Mouse (Mus musculus): ENCODE measurements around the gene Scin. TPM values are rescaled to one million over a fixed set of nuclear protein-coding genes. Genes with fewer than 3 reads are reported as not detected.

The Scin gene
- polyA plus RNA-seq, 1 experiment from 2014 or later, result 7.7 TPM

- DNase-seq (ENCODE audit: low spot score), result no peak
Observed at GRCm38 (mm10) chr12:40109227-40109626, 24.8 kb downstream of the Scin start.

- no peak for DNase-seq (ENCODE audit: low spot score)
Observed at GRCm38 (mm10) chr12:40108143-40108542, 25.9 kb downstream of the Scin start.

GRCm38 (mm10) chr12:40106874-40107273 is 27.2 kb downstream of the Scin start:
- DNase-seq (ENCODE audit: low spot score), result no peak

GRCm38 (mm10) chr12:40104750-40105149 is 29.3 kb downstream of the Scin start:
- DNase-seq (ENCODE audit: low spot score), result no peak

GRCm38 (mm10) chr12:40102359-40102758 is 31.7 kb downstream of the Scin start:
- DNase-seq (ENCODE audit: low spot score), result no peak

- no peak for DNase-seq (ENCODE audit: low spot score)
Observed at GRCm38 (mm10) chr12:40099407-40099806, 34.6 kb downstream of the Scin start.

- DNase-seq (ENCODE audit: low spot score), result no peak
Observed at GRCm38 (mm10) chr12:40097449-40097848, 36.6 kb downstream of the Scin start.

GRCm38 (mm10) chr12:40097023-40097422 is 37.0 kb downstream of the Scin start:
- DNase-seq (ENCODE audit: low spot score), result no peak

- DNase-seq (ENCODE audit: low spot score), result no peak
Observed at GRCm38 (mm10) chr12:40096453-40096852, 37.6 kb downstream of the Scin start.

GRCm38 (mm10) chr12:40090017-40090416 is 44.0 kb downstream of the Scin start:
- peak; percentile 75 for DNase-seq (ENCODE audit: low spot score)

- DNase-seq (ENCODE audit: low spot score), result no peak
Observed at GRCm38 (mm10) chr12:40085731-40086322, 48.2 kb downstream of the Scin start.

- peak; percentile 58 for DNase-seq (ENCODE audit: low spot score)
Observed at GRCm38 (mm10) chr12:40082453-40083238, 51.4 kb downstream of the Scin start.

- no peak for DNase-seq (ENCODE audit: low spot score)
Observed at GRCm38 (mm10) chr12:40082048-40082447, 52.0 kb downstream of the Scin start.

- no peak for DNase-seq (ENCODE audit: low spot score)
Observed at GRCm38 (mm10) chr12:40073660-40074059, 60.4 kb downstream of the Scin start.

GRCm38 (mm10) chr12:40047024-40047423 is 87.0 kb downstream of the Scin start:
- DNase-seq (ENCODE audit: low spot score), result no peak

GRCm38 (mm10) chr12:40043816-40044585 is 90.0 kb downstream of the Scin start:
- DNase-seq (ENCODE audit: low spot score), result no peak

- DNase-seq (ENCODE audit: low spot score), result peak; percentile 72
Observed at GRCm38 (mm10) chr12:40040067-40040466, 94.0 kb downstream of the Scin start.

GRCm38 (mm10) chr12:40037876-40038463 is 96.1 kb downstream of the Scin start, which contains the start of gene Arl4a:
Gene Arl4a, minus strand, starts transcription at chr12:40038025.
- peak; percentile 92 for DNase-seq (ENCODE audit: low spot score)

GRCm38 (mm10) chr12:40037226-40037813 is 96.7 kb downstream of the Scin start:
- peak; percentile 98 for DNase-seq (ENCODE audit: low spot score)

GRCm38 (mm10) chr12:40036666-40037065 is 97.4 kb downstream of the Scin start:
- DNase-seq (ENCODE audit: low spot score), result peak; percentile 47

GRCm38 (mm10) chr12:40035506-40035905 is 98.5 kb downstream of the Scin start:
- no peak for DNase-seq (ENCODE audit: low spot score)
